Mouse (Mus musculus) embryonic facial prominence, embryonic 14.5 days (tissue): Measurements from ENCODE around the gene Selenov. TPM values are rescaled to one million over a fixed set of nuclear protein-coding genes. Genes with fewer than 3 reads are reported as not detected.
A peak's percentile ranks its signal among the peaks of the same experiment; 100 is the strongest.

Experiments
- ATAC-seq: fragments of 200-750 bp; cut with Nextera tagmentation; 2 replicates; pipeline ENCODE4 v1.8.0; 2017; ENCODE audit warnings: low read depth, moderate number of reproducible peaks, moderate TSS enrichment
- DNase-seq: peaks from one replicate; pipeline ENCODE4 v3.0.0-alpha.2; 2015; ENCODE audit warnings: low spot score
- H3K27ac ChIP-seq: fragments of 300-500 bp; sonication (generic); replicated peaks from 2 replicates; pipeline ENCODE4 v1.5.1; 2014; ENCODE audit warnings: low read depth, mild to moderate bottlenecking, low read length, moderate library complexity
- H3K27me3 ChIP-seq: fragments of 300-500 bp; sonication (generic); replicated peaks from 2 replicates; pipeline ENCODE4 v1.6.1; 2014; ENCODE audit warnings: low read length; ENCODE audit not compliant: control insufficient read depth, insufficient read depth
- H3K36me3 ChIP-seq: fragments of 300-500 bp; sonication (generic); 2 replicates; pipeline ENCODE4 v1.6.1; 2014; ENCODE audit warnings: low read length, mixed read lengths; ENCODE audit not compliant: control insufficient read depth, insufficient read depth
- H3K4me1 ChIP-seq: fragments of 300-500 bp; sonication (generic); 2 replicates; pipeline ENCODE4 v1.6.1; 2014; ENCODE audit warnings: antibody characterized with exemption, low read length; ENCODE audit not compliant: control insufficient read depth, insufficient read depth
- H3K4me2 ChIP-seq: fragments of 300-500 bp; sonication (generic); 2 replicates; pipeline ENCODE4 v1.6.1; 2014; ENCODE audit warnings: low read depth, mild to moderate bottlenecking, low read length, moderate library complexity, mixed read lengths
- H3K4me3 ChIP-seq: fragments of 300-500 bp; sonication (generic); 2 replicates; pipeline ENCODE4 v1.5.1; 2014; ENCODE audit warnings: low read depth, mild to moderate bottlenecking, low read length
- H3K9ac ChIP-seq: fragments of 300-500 bp; sonication (generic); 2 replicates; pipeline ENCODE4 v1.6.1; 2014; ENCODE audit warnings: low read depth, mild to moderate bottlenecking, low read length, moderate library complexity, mixed read lengths
- H3K9me3 ChIP-seq: fragments of 300-500 bp; sonication (generic); 2 replicates; pipeline ENCODE4 v1.6.1; 2016; ENCODE audit warnings: low read length; ENCODE audit not compliant: control insufficient read depth
- WGBS: fragments of 180-500 bp; shearing (Covaris S2); extraction: QIAGEN DNeasy Blood & Tissue Kit; methylation state at CpG from one replicate; pipeline ENCODE4 v1.1.7; 2014; 5-methylcytosine and 5-hydroxymethylcytosine counted together
- polyA plus RNA-seq: library from polyadenylated mRNA; unstranded; fragments of >200 nt; fragmentation: Nextera tagmentation; extraction: Ambion mirVana; gene quantifications from 2 replicates; pipeline ENCODE4 v1.2.1, GENCODE M21; 2014

The Selenov gene
- polyA plus RNA-seq, 1 experiment from 2014 or later: not detected

DNA sequence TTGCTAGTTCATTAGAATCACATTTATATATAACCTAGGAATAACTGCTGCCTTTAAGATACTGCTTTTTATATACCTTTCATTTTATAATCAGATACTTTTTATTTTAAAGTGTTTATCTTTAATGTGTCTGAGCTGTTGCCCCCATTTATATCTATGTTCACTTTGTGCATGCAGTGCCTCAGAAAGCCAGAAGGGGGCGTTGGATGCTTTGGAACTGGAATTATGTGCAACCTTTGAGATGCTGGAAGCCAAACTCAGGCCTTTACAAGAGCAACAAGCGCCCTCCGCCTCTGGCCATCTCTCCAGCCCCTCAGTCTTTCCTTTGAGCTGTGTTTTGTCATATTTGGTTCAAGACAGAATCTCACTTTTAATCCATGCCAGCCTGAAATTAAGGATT lies 19.2 kb downstream of the Selenov start:
- no peaks in the 10 kb centered on the region for H3K27me3 ChIP-seq

GRCm38 (mm10) chr7:28269355-28269754 lies 21.6 kb downstream of the Selenov start:
- WGBS: 95% methylated on average over 12 of the region's 12 CpGs
- DNase-seq (no peak), ATAC-seq (no peak)
- Histone ChIP-seq H3K36me3 (peaks cover 29% of the 10 kb centered on the region), H3K27ac (no peak overlapping the region), H3K9me3 (no peaks in the 10 kb centered on the region), H3K4me2 (peak overlapping the region; percentile 70; the same call in 1 of the 2 replicates), H3K4me1 (no peaks in the 10 kb centered on the region), H3K27me3 (no peaks in the 10 kb centered on the region), H3K9ac (no peak overlapping the region), H3K4me3 (peak overlapping the region; percentile 81; the same call in 1 of the 2 replicates)

More for the DNA sequence above, 19.2 kb downstream of the Selenov start:
- 68% methylated on average over 3 of the region's 3 CpGs for WGBS
- no peak overlapping the region for H3K4me2 ChIP-seq
- H3K4me3 ChIP-seq: no peak overlapping the region
- DNase-seq (no peak), ATAC-seq (no peak)
- no peaks in the 10 kb centered on the region for H3K4me1 ChIP-seq
- peaks cover 32% of the 10 kb centered on the region for H3K36me3 ChIP-seq
- no peak overlapping the region for H3K9ac ChIP-seq
- H3K9me3 ChIP-seq: no peaks in the 10 kb centered on the region
- H3K27ac ChIP-seq: no peak overlapping the region

GRCm38 (mm10) chr7:28268576-28268975 lies 22.4 kb downstream of the Selenov start:
- peak overlapping the region; percentile 81 for H3K4me3 ChIP-seq
- H3K9ac ChIP-seq: peak overlapping the region; percentile 96
- H3K27me3 ChIP-seq: no peaks in the 10 kb centered on the region
- ATAC-seq (no peak), DNase-seq (no peak)
- H3K36me3 ChIP-seq: peaks cover 27% of the 10 kb centered on the region
- H3K27ac ChIP-seq: peak overlapping the region; percentile 90
- no peaks in the 10 kb centered on the region for H3K9me3 ChIP-seq
- WGBS: 28% methylated on average over 16 of the region's 16 CpGs
- peak overlapping the region; percentile 70 for H3K4me2 ChIP-seq
- no peaks in the 10 kb centered on the region for H3K4me1 ChIP-seq

GRCm38 (mm10) chr7:28268042-28268531 lies 22.9 kb downstream of the Selenov start:
- under 1% methylated on average over 17 of the region's 62 CpGs for WGBS
- Histone ChIP-seq H3K4me2 (peak overlapping the region; percentile 70), H3K27ac (peak overlapping the region; percentile 90), H3K36me3 (peaks cover 25% of the 10 kb centered on the region), H3K4me3 (peak overlapping the region; percentile 81), H3K9ac (peak overlapping the region; percentile 96), H3K4me1 (no peaks in the 10 kb centered on the region), H3K27me3 (no peaks in the 10 kb centered on the region), H3K9me3 (no peaks in the 10 kb centered on the region)
- peak; percentile 54 for DNase-seq
- ATAC-seq: peak; percentile 82

DNA sequence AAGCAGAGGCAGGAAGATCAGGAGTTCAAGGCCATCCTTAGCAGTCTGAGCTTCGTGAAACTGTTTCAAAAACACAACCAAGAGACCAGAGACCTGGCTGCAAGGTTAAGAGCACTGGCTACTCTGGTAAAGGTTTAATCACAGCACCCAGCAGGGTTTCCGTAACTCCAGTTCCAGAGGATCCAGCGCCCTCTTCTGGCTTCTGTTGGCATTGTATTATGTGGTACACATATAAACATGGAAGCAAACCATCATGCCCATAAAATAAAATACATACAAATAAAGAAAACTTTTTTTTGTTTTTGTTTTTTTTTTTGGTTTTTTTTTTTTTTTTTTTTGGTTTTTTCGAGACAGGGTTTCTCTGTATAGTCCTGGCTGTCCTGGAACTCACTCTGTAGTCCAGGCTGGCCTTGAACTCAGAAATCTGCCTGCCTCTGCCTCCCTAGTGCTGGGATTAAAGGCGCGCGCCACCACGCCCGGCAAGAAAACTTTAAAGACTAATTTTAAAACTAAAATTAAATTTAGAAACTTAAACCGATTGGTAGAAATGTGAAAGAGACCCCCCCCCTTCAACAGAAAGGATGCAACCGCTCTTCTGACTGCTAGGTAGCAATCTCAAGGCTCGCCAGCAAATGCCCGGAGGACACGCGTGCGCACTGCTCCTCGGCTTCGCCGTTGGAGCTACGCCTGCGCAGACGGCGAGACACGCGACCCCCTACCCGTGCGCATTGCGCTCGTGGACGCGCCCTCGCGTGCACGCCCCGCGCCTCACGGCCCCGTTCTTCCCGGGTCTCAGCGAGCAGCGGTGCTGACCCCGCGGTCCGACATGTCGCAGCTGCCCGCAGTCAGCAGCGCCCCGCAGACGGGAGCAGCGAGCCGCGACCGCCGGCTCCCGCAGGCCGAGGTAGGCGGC lies 23.6 kb downstream of the Selenov start, which contains the start of gene Eid2:
TSS of gene Eid2 (plus strand) at position 753 of the 913 bp plus-strand sequence.
- Histone ChIP-seq H3K27me3 (no peaks in the 10 kb centered on the region), H3K4me1 (no peaks in the 10 kb centered on the region), H3K36me3 (peaks cover 18% of the 10 kb centered on the region), H3K27ac (peak within 1 kb of the TSS; percentile 90), H3K9ac (peak within 1 kb of the TSS; percentile 96), H3K4me2 (peak within 1 kb of the TSS; percentile 70), H3K4me3 (peak within 1 kb of the TSS; percentile 81), H3K9me3 (no peaks in the 10 kb centered on the region)
- ATAC-seq (peak; percentile 94), DNase-seq (peak; percentile 96)
- 11% methylated on average over 25 of the region's 57 CpGs for WGBS

- no peak for DNase-seq
- H3K4me2 ChIP-seq: no peak overlapping the region
- H3K9me3 ChIP-seq: no peaks in the 10 kb centered on the region
- H3K4me1 ChIP-seq: no peaks in the 10 kb centered on the region
- H3K27me3 ChIP-seq: no peaks in the 10 kb centered on the region
- H3K36me3 ChIP-seq: peaks cover 8% of the 10 kb centered on the region
- no peak overlapping the region for H3K27ac ChIP-seq
- no peak overlapping the region for H3K9ac ChIP-seq
- H3K4me3 ChIP-seq: no peak overlapping the region
- no peak for ATAC-seq
- WGBS: 88% methylated on average over 13 of the region's 13 CpGs
Measured at GRCm38 (mm10) chr7:28265391-28265790, 25.6 kb downstream of the Selenov start.

- H3K9me3 ChIP-seq: no peaks in the 10 kb centered on the region
- 6% methylated on average over 15 of the region's 15 CpGs for WGBS
- no peak overlapping the region for H3K4me2 ChIP-seq
- ATAC-seq (no peak), DNase-seq (peak; percentile 83)
- H3K27ac ChIP-seq: no peak overlapping the region
- H3K27me3 ChIP-seq: no peaks in the 10 kb centered on the region
- no peaks in the 10 kb centered on the region for H3K4me1 ChIP-seq
- no peak overlapping the region for H3K9ac ChIP-seq
- no peak overlapping the region for H3K4me3 ChIP-seq
- H3K36me3 ChIP-seq: no peaks in the 10 kb centered on the region
Measured at GRCm38 (mm10) chr7:28263786-28264185, 27.2 kb downstream of the Selenov start.

GRCm38 (mm10) chr7:28262861-28263260 lies 28.1 kb downstream of the Selenov start:
- Histone ChIP-seq H3K27me3 (no peaks in the 10 kb centered on the region), H3K4me1 (no peaks in the 10 kb centered on the region), H3K36me3 (no peaks in the 10 kb centered on the region), H3K27ac (no peak overlapping the region), H3K9me3 (no peaks in the 10 kb centered on the region), H3K9ac (no peak overlapping the region), H3K4me3 (no peak overlapping the region), H3K4me2 (no peak overlapping the region)
- DNase-seq: no peak
- no peak for ATAC-seq
- WGBS: 46% methylated on average over 5 of the region's 5 CpGs
